Mouse (Mus musculus) urinary bladder, postnatal 0 days (tissue): ENCODE measurements around the gene F9. TPM values are rescaled to one million over a fixed set of nuclear protein-coding genes. Genes with fewer than 3 reads are reported as not detected.

Experiments used
- polyA plus RNA-seq: library from polyadenylated mRNA; unstranded; fragments of >200 nt; fragmentation: Nextera tagmentation; extraction: Ambion mirVana; gene quantifications from 2 replicates; pipeline ENCODE4 v1.2.1, GENCODE M21; 2015

The F9 gene
- 0.06 TPM in 1 of 2 replicates, not detected in the other for polyA plus RNA-seq

GRCm38 (mm10) chrX:59999221-60000083, at the start of gene F9:
Gene F9, plus strand, starts transcription at chrX:59999464.

Other genes starting within 250 kb of the F9 start
- not detected in 2 replicates for gene Mcf2, start 179.6 kb downstream of the F9 start, polyA plus RNA-seq